Mouse (Mus musculus) embryo, embryonic 11.5 days (tissue): Measurements from ENCODE around the gene Acot2.
"Not testable (repeated sequence)": the region's sequence is repeated elsewhere in the genome, so short reads cannot be mapped to it uniquely, and the experiment has no call there.

Source experiments
- DNase-seq: peaks from one replicate; pipeline ENCODE4 v3.0.0-alpha.2; 2012; ENCODE audit warnings: low read depth, low spot score

Gene Acot2

DNA sequence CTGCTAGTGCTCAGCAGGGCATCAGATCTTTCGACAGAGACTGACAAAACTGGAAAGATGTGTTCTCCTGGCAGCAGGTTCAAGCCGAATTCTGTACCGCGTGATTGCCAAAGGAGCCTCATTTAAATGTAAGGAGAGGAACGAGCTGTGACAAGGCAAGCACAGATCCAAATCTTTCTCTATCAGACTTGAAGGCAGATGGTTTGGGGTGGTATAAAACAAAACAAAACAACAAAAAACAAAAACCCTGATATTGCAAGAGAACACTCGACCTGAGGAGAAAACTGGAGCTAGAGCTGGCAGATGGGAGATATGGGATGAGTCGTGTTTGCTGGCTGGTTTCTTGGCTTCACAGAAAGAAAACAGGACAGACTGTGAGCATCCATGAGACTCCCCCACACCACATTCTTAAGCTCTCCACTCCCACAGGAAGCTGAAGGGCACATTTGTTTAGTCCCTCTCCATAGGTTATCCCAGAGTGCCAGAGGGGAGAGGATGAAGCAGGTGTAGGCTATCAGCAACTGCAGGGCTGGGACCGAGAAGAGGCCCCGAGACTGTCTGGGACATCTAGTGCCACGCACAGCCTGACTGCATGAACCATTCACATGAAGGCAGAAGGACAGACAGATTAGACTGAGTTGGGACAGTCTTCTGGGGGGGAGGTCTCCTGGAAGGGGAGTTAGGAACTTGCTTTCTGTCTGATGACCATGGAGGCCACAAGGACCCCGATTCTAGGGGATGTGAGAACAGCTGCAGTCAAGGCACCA lies 10.9 kb downstream of the Acot2 start:
- no peak for DNase-seq

DNA sequence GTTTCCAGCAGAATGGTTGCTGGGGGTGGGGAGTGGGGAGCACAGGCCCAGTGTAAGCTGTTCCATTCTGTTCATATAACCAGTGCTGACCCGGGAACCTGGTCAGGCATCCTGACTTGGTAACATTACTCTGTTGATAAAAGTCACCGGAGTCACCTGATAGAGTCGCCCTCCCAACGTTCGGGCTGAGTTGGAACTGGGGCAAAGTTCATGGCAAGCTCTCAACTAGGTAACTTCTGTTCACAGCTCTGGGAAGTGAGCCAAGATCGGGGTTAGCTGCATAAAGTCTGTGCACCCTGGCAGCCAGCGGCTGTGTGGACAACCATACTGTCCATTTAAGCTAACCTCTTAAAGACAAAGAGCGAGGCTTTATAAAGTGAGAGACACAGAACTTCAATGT lies 11.6 kb downstream of the Acot2 start:
- not testable (repeated sequence) for DNase-seq

- no peak for DNase-seq
These were observed 12.8 kb downstream of the Acot2 start for GRCm38 (mm10) chr12:84000418-84000817.

DNA sequence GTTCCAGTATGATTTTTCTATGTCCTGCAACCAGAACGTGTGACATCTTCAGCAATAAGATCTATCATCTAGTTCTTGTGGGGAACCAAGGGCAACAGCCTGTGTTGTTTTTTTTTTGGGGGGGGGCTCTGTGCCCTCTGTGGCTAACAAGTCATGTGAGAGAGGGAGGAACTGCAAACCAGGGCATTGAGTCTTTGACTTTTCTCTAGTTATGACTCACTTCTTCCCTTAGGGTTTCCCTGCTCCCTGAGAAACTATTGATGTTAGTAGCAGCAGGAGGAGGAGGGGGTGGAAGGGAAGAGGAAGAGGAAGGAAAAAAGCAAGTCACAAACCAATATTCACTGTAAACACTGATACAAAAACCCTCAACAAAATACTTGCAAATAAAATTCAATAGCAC lies 16.2 kb downstream of the Acot2 start:
- no peak for DNase-seq

DNA sequence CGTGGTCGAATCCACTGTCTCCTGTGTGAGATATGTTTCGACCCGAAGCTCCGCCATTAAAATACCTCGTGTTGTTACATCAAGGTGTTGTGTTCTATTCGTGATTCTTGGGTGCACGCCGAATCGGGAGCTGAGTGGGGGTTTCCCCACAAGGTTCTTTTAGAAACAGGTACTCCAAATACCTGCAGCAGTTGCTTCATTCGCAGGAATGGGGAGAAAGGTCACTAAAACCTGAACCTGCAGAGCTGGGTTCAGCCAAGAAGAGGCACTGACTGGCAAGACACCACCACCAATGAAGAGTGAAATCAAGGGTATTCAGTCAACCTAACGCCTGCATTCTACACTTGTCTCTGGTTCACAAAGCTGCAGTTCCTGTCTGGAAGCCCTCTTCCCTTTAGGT lies 20.6 kb downstream of the Acot2 start:
- DNase-seq, result no peak

DNA sequence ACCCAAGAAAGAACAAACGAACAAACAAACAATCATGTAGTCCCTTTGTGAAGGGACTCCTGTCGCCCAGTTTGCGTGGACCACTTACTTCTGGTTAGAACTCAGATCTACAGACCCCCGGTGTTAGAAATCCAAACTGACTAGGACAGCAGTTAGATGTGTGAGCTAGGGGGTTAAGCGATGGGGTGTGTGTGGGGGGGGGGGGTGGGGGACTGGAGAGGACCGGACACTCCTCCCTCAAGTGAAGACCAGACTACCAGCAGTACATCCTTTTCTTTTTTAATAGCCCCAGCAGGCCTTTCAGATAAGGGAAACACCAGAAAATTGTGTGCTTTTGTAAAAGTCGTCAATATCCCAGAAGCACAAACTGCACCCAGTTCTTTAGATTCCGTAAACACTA lies 21.1 kb downstream of the Acot2 start:
- no peak for DNase-seq

GRCm38 (mm10) chr12:84009171-84009965 lies 21.7 kb downstream of the Acot2 start, which contains the start of gene Acot1:
TSS of gene Acot1 (plus strand) at chr12:84009490.
- DNase-seq, result peak; percentile 52

DNA sequence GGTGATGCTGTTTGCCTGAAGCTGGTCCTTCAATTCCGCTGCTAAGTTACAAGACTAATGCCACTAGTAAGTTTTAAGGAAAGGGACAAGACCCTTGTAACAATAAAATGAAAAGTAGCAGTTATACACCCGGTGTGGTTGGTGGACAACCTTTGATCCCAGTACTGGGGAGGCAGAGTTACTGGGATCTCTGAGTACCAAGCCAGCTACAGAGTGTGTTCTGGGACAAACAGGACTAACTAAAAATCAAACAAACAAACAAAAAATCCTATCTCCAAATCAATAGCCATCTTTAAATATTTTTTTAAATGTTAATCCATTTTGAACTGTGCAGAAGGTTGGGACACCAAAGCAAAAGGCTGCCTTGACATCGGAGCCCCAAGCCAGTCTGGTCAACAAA lies 22.5 kb downstream of the Acot2 start:
- DNase-seq, result no peak

DNA sequence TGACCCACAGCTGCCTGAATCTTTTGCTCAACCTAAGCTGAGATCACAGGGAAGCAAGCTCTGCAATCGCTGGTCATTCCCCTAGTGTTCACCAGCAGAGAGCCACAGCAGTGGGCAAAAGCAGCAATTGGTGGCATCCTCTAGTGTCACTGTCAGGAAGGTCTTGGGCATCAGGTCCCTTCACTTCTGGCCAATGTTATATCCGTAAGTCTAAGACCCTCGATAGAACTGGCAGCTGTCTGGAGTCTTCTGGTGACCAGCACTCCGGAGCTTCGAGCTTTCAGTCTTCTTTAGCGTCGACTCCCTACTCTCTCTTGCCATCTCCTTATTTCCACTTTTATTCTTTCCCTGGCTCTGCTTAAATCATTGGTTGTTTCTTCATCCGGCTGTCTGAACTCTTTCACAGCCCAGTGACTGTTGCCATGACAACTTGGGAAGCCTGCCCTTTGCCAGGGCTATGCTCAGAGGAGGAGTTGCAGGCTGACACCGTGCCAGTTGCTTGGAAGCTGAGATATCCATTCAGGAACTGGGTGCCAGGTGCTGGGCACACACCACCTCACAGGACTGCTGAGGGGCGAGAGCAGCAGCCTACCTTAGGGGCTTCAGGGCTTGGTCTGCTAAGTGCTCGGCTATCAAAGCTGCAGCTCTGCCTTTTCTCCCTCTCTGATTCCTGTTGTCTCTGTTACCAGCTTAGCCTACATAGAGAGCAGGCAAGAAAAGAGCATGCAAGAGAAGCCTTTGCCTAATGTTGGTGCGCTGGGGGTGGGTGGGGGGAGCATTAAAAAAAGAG lies 23.8 kb downstream of the Acot2 start:
- peak; percentile 35 for DNase-seq

- DNase-seq, result no peak
These were observed 25.5 kb downstream of the Acot2 start for GRCm38 (mm10) chr12:84013130-84013529.

DNA sequence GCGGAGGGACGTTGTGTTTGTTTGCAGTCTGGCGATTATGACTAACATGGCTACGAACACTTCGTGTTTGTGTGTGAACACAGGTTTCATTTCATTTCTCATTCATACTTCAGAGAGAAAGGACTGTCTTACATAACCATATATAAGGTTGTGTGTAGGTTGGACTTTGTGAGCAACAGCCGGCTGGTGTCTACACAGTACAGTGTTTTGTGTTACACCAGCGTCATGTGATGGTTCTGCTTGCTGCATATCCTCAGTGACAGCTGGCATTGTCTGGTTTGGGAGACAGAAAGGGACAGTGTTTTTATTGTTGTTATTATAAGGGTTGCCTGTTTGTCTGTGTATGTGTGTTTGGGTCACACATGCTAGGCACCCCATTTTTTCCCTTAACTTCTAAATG lies 26.0 kb downstream of the Acot2 start:
- DNase-seq, result no peak

- not testable (repeated sequence) for DNase-seq
These were observed 32.9 kb downstream of the Acot2 start for GRCm38 (mm10) chr12:84020528-84020927.

GRCm38 (mm10) chr12:84022266-84022665 lies 34.6 kb downstream of the Acot2 start:
- not testable (repeated sequence) for DNase-seq

GRCm38 (mm10) chr12:84023052-84023745 lies 35.5 kb downstream of the Acot2 start:
- no peak for DNase-seq

DNA sequence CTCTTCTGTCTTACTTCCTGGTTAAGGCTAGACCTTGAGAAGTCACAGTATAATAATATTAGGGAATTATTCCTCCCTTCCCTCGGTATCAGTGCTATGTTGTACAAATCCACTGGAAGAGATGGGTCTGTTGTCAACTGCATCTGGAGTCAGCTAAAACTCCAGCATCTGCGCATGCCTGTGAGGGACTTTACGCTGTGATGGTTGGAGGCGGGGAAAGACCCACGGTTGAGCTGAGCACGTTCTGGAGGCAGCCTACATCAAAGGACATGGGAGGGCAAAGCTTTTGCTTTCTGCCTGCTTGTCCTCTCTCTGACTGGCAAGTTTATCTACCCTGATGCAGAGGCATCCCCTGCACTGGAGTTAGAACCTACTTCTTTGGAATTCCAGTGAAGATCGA lies 38.2 kb downstream of the Acot2 start:
- no peak for DNase-seq

DNA sequence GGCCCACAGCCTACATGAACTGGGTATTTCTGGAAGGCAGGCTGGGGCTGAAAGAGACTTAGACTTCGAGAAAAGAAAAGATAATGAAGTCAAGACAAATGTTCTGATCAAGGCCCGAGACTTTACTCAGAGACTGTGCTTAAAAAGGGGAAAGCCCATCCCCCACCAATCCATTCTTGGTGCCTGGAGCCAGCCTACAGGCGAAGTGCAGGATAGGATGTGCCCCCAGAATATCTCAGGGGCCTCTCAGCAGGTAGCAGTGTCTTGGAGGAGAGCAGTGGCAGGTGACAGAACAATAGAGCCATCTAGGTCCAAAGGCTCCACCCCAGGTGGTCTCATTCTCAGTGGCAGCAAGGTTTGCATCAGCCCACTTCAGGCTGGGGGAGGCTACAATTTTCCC lies 40.7 kb downstream of the Acot2 start:
- not testable (repeated sequence) for DNase-seq

GRCm38 (mm10) chr12:84029043-84029442 lies 41.4 kb downstream of the Acot2 start:
- DNase-seq, result not testable (repeated sequence)

GRCm38 (mm10) chr12:84030659-84031332 lies 43.1 kb downstream of the Acot2 start:
- DNase-seq, result peak; percentile 44

GRCm38 (mm10) chr12:84032854-84033253 lies 45.2 kb downstream of the Acot2 start:
- no peak for DNase-seq

GRCm38 (mm10) chr12:84033302-84033701 lies 45.6 kb downstream of the Acot2 start:
- not testable (repeated sequence) for DNase-seq

GRCm38 (mm10) chr12:84034108-84034507 lies 46.4 kb downstream of the Acot2 start:
- no peak for DNase-seq
